Mouse (Mus musculus): ENCODE measurements at regions not wholly inside any gene's neighbourhood (a gene's known extent, or its start where the extent isn't known, plus 50 kb on each side); places are given as distances from the start of the nearest gene placed in this dataset.

DNA sequence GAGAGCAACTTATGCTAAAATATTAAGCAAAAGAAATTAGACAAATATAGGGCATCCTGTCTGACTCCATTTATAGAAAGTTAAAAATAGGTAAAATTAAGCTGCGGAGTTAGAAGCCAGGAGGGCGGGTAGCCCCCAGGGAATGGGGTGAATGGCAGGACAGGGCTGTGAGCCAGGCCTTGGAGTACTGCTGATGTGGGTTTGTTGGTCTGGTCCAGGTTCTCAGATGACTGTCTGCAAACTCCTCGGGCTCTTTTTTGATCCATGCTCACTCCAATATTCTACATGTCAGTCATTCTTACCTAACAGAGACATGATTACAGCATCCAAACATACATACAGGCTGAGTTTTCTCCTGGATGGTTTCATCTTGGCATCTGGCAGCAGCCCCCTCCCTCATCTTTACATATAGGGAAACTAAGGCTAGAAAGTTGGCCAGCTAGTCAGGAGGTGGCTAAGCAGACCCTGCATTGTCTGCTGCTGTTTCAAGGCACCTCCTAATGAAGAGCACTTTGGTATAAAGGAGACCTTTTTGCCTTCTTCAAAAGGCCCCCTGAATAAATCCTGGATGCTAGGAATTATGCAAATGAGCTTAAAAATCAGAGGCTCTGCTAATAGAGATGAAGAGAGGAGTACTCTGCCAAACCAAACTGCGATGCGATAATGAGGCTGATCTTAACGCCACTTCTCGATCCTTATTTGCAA lies 354.4 kb downstream of the Xylt1 start:
- TF ChIP-seq POLR2A (IDR thresholded peaks at IDR 0.05; ENCODE audit: borderline replicate concordance, insufficient read depth, low read length) (no peak), CTCF (IDR thresholded peaks at IDR 0.05; ENCODE audit: borderline replicate concordance, insufficient read depth, low read depth, low read length) (no peak)
